Mouse (Mus musculus) limb, embryonic 11.5 days (tissue): ENCODE data around the gene Gzmd. TPM values are rescaled to one million over a fixed set of nuclear protein-coding genes. Genes with fewer than 3 reads are reported as not detected.

Experiments used
- ATAC-seq: fragments of 200-750 bp; cut with Nextera tagmentation; 2 replicates; pipeline ENCODE4 v1.8.0; 2017; ENCODE audit warnings: low read depth; ENCODE audit not compliant: insufficient number of reproducible peaks, low FRiP score, low TSS enrichment
- DNase-seq: peaks from one replicate; pipeline ENCODE4 v3.0.0-alpha.2; 2015; ENCODE audit warnings: low spot score
- H3K27ac ChIP-seq: fragments of 300-500 bp; sonication (generic); replicated peaks from 2 replicates; pipeline ENCODE4 v1.5.1; 2014; ENCODE audit warnings: low read depth, mild to moderate bottlenecking, low read length
- H3K27me3 ChIP-seq: fragments of 300-500 bp; sonication (generic); 2 replicates; pipeline ENCODE4 v1.6.1; 2014; ENCODE audit warnings: mild to moderate bottlenecking, low read length, mixed read lengths; ENCODE audit not compliant: control insufficient read depth, insufficient read depth
- H3K36me3 ChIP-seq: fragments of 300-500 bp; sonication (generic); 2 replicates; pipeline ENCODE4 v1.6.1; 2014; ENCODE audit warnings: mild to moderate bottlenecking, low read length, moderate library complexity, mixed read lengths; ENCODE audit not compliant: control insufficient read depth, insufficient read depth
- H3K4me1 ChIP-seq: fragments of 300-500 bp; sonication (generic); 2 replicates; pipeline ENCODE4 v1.6.1; 2014; ENCODE audit warnings: low read length, mixed read lengths; ENCODE audit not compliant: control insufficient read depth, insufficient read depth
- H3K4me2 ChIP-seq: fragments of 300-500 bp; sonication (generic); 2 replicates; pipeline ENCODE4 v1.6.1; 2014; ENCODE audit warnings: low read depth, mild to moderate bottlenecking, moderate library complexity; ENCODE audit not compliant: severe bottlenecking
- H3K4me3 ChIP-seq: fragments of 300-500 bp; sonication (generic); 2 replicates; pipeline ENCODE4 v1.5.1; 2014; ENCODE audit warnings: low read depth, low read length
- H3K9ac ChIP-seq: fragments of 300-500 bp; sonication (generic); 2 replicates; pipeline ENCODE4 v1.6.1; 2014; ENCODE audit warnings: mild to moderate bottlenecking, low read length
- H3K9me3 ChIP-seq: fragments of 300-500 bp; sonication (generic); 2 replicates; pipeline ENCODE4 v1.6.1; 2016; ENCODE audit warnings: low read length; ENCODE audit not compliant: control insufficient read depth
- WGBS: fragments of 180-500 bp; shearing (Covaris S2); extraction: QIAGEN DNeasy Blood & Tissue Kit; methylation state at CpG from one replicate; pipeline ENCODE4 v1.1.7; 2014; 5-methylcytosine and 5-hydroxymethylcytosine counted together
- microRNA-seq: library from miRNA; unstranded; fragments of <30 nt; microRNA quantifications from one replicate; pipeline ENCODE4, GENCODE M21; 2016
- polyA plus RNA-seq: library from polyadenylated mRNA; unstranded; fragments of >200 nt; fragmentation: Nextera tagmentation; extraction: Ambion mirVana; gene quantifications from 2 replicates; pipeline ENCODE4 v1.2.1, GENCODE M21; 2014

Gene Gzmd
- polyA plus RNA-seq, 1 experiment from 2014 or later: not detected

GRCm38 (mm10) chr14:56102386-56102785, 30.0 kb downstream of the Gzmd start, which contains the start of gene Ctsg:
Ctsg (minus strand) TSS chr14:56102574.
- H3K4me1 ChIP-seq: no peaks in the 10 kb centered on the region
- no peak for DNase-seq
- 81% methylated on average over 10 of the region's 10 CpGs for WGBS
- H3K9ac ChIP-seq: no peak within 1 kb of the TSS
- no peak for ATAC-seq
- no peaks in the 10 kb centered on the region for H3K9me3 ChIP-seq
- H3K27me3 ChIP-seq: no peaks in the 10 kb centered on the region
- H3K36me3 ChIP-seq: no peaks in the 10 kb centered on the region
- no peak within 1 kb of the TSS for H3K4me2 ChIP-seq
- no peak within 1 kb of the TSS for H3K4me3 ChIP-seq
- H3K27ac ChIP-seq: no peak within 1 kb of the TSS

- Histone ChIP-seq H3K36me3 (no peaks in the 10 kb centered on the region), H3K4me1 (no peaks in the 10 kb centered on the region), H3K27me3 (no peaks in the 10 kb centered on the region), H3K27ac (no peak overlapping the region), H3K9ac (no peak overlapping the region), H3K9me3 (no peaks in the 10 kb centered on the region), H3K4me2 (no peak overlapping the region), H3K4me3 (no peak overlapping the region)
- DNase-seq (no peak), ATAC-seq (no peak)
- 75% methylated on average over 4 of the region's 4 CpGs for WGBS
Observed at GRCm38 (mm10) chr14:56098940-56099339, 33.5 kb downstream of the Gzmd start.

- Histone ChIP-seq H3K27me3 (no peaks in the 10 kb centered on the region), H3K9ac (no peak overlapping the region), H3K4me2 (no peak overlapping the region), H3K4me3 (no peak overlapping the region), H3K9me3 (no peaks in the 10 kb centered on the region), H3K27ac (no peak overlapping the region), H3K4me1 (no peaks in the 10 kb centered on the region), H3K36me3 (no peaks in the 10 kb centered on the region)
- 77% methylated on average over 1 of the region's 1 CpGs for WGBS
- ATAC-seq (no peak), DNase-seq (no peak)
Observed at GRCm38 (mm10) chr14:56097597-56097996, 34.8 kb downstream of the Gzmd start.

- Histone ChIP-seq H3K4me2 (no peak overlapping the region), H3K36me3 (no peaks in the 10 kb centered on the region), H3K4me1 (no peaks in the 10 kb centered on the region), H3K27ac (no peak overlapping the region), H3K27me3 (no peaks in the 10 kb centered on the region), H3K9ac (no peak overlapping the region), H3K9me3 (no peaks in the 10 kb centered on the region), H3K4me3 (no peak overlapping the region)
- WGBS: 75% methylated on average over 2 of the region's 2 CpGs
- no peak for ATAC-seq
- DNase-seq: no peak
Observed at GRCm38 (mm10) chr14:56093353-56093752, 39.1 kb downstream of the Gzmd start.

GRCm38 (mm10) chr14:56086711-56087110, 45.7 kb downstream of the Gzmd start:
- no peak for DNase-seq
- WGBS: 75% methylated on average over 3 of the region's 3 CpGs
- no peak overlapping the region for H3K9ac ChIP-seq

GRCm38 (mm10) chr14:56085167-56085566, 47.2 kb downstream of the Gzmd start, which contains the start of gene Mcpt8:
Mcpt8 (minus strand) TSS chr14:56085273.
- 91% methylated on average over 2 of the region's 2 CpGs for WGBS
- no peak within 1 kb of the TSS for H3K9ac ChIP-seq
- no peaks in the 10 kb centered on the region for H3K9me3 ChIP-seq
- no peak for DNase-seq
- H3K4me2 ChIP-seq: no peak within 1 kb of the TSS
- no peaks in the 10 kb centered on the region for H3K4me1 ChIP-seq
- no peak within 1 kb of the TSS for H3K27ac ChIP-seq
- no peak for ATAC-seq
- no peaks in the 10 kb centered on the region for H3K27me3 ChIP-seq
- no peaks in the 10 kb centered on the region for H3K36me3 ChIP-seq
- no peak within 1 kb of the TSS for H3K4me3 ChIP-seq

More at GRCm38 (mm10) chr14:56086711-56087110, 45.7 kb downstream of the Gzmd start:
- no peak overlapping the region for H3K4me3 ChIP-seq
- H3K36me3 ChIP-seq: no peaks in the 10 kb centered on the region
- no peak overlapping the region for H3K27ac ChIP-seq
- no peaks in the 10 kb centered on the region for H3K9me3 ChIP-seq
- no peaks in the 10 kb centered on the region for H3K4me1 ChIP-seq
- no peak for ATAC-seq
- no peak overlapping the region for H3K4me2 ChIP-seq
- H3K27me3 ChIP-seq: no peaks in the 10 kb centered on the region

- Histone ChIP-seq H3K27ac (no peak overlapping the region), H3K4me2 (no peak overlapping the region), H3K9me3 (no peaks in the 10 kb centered on the region), H3K4me1 (no peaks in the 10 kb centered on the region), H3K4me3 (no peak overlapping the region), H3K9ac (no peak overlapping the region), H3K36me3 (no peaks in the 10 kb centered on the region), H3K27me3 (no peaks in the 10 kb centered on the region)
- ATAC-seq: no peak
- DNase-seq: no peak
- WGBS: 89% methylated on average over 4 of the region's 4 CpGs
Observed at GRCm38 (mm10) chr14:56082016-56082415, 50.4 kb downstream of the Gzmd start.

Small RNA genes lying within 50 kb of the gene (microRNA-seq; reads per million reads assigned to microRNA genes)
- not detected for gene Mir6949

Other genes with a start within 250 kb of the Gzmd start
- gene Cbln3, start 248.2 kb downstream of the Gzmd start, polyA plus RNA-seq: 0.11 and 0.27 TPM in 2 replicates
- 17.4 and 18.4 TPM in 2 replicates for gene Khnyn, start 247.7 kb downstream of the Gzmd start, polyA plus RNA-seq
- gene Sdr39u1, start 232.3 kb downstream of the Gzmd start, polyA plus RNA-seq: 67.2 and 70.2 TPM in 2 replicates
- gene Cma1, start 187.9 kb downstream of the Gzmd start, polyA plus RNA-seq: not detected in 2 replicates
- not detected in 2 replicates for gene Cma2, start 181.6 kb downstream of the Gzmd start, polyA plus RNA-seq
- gene Mcpt1, start 114.6 kb downstream of the Gzmd start, polyA plus RNA-seq: not detected in 2 replicates
- not detected in 2 replicates for gene Mcpt9, start 102.1 kb downstream of the Gzmd start, polyA plus RNA-seq
- not detected in 2 replicates for gene Mcpt2, start 90.6 kb downstream of the Gzmd start, polyA plus RNA-seq
- not detected in 2 replicates for gene Mcpt4, start 70.3 kb downstream of the Gzmd start, polyA plus RNA-seq
- not detected in 2 replicates for gene Mcpt8, start 47.3 kb downstream of the Gzmd start, polyA plus RNA-seq
- gene Ctsg, start 30.0 kb downstream of the Gzmd start, polyA plus RNA-seq: not detected in 2 replicates
- not detected in 2 replicates for gene Gzme, start 12.0 kb downstream of the Gzmd start, polyA plus RNA-seq
- gene Gzmg, start 27.0 kb upstream of the Gzmd start, polyA plus RNA-seq: not detected in 2 replicates
- not detected in 2 replicates for gene Gzmn, start 42.0 kb upstream of the Gzmd start, polyA plus RNA-seq
- gene Gzmf, start 78.8 kb upstream of the Gzmd start, polyA plus RNA-seq: not detected in 2 replicates
- gene Gzmc, start 102.0 kb upstream of the Gzmd start, polyA plus RNA-seq: not detected in 2 replicates
- not detected in 2 replicates for gene Gzmb, start 129.7 kb upstream of the Gzmd start, polyA plus RNA-seq
- 0.06 and 0.12 TPM in 2 replicates for gene Atp12a, start 232.5 kb upstream of the Gzmd start, polyA plus RNA-seq